16 mouse cellular contexts compared by ENCODE assay signal in genomic region chr12:69268956-69269355, GRCm38 (mm10).
"Had no signal": no experiment of that assay in that cellular context is flagged by ENCODE, and none has a peak within 500 bp of the region (broad histone marks: within the 10 kb centered on the region; RNA-seq: fewer than 3 reads in every experiment).

No protein-coding gene starts in this region.

- H3K4me3 ChIP-seq: neural tube, embryonic 13.5 days; neural tube, embryonic 15.5 days; stomach, embryonic 15.5 days had no signal

- H3K4me1 ChIP-seq: neural tube, embryonic 13.5 days; neural tube, embryonic 15.5 days; stomach, embryonic 15.5 days had no signal

- H3K27ac ChIP-seq: neural tube, embryonic 13.5 days; neural tube, embryonic 15.5 days; stomach, embryonic 15.5 days; stomach, postnatal 0 days had no signal

- H3K9me3 ChIP-seq: neural tube, embryonic 13.5 days; neural tube, embryonic 15.5 days; stomach, embryonic 15.5 days had no signal

- H3K9ac ChIP-seq: neural tube, embryonic 13.5 days; neural tube, embryonic 15.5 days; stomach, embryonic 15.5 days had no signal

- H3K4me2 ChIP-seq: neural tube, embryonic 13.5 days; neural tube, embryonic 15.5 days; stomach, embryonic 15.5 days had no signal

- DNase-seq: retina, postnatal 1 day; right cerebral cortex, adult 18-20 months; right cerebral cortex, postnatal 14 days; right cerebral cortex, postnatal 25 days; right cerebral cortex, postnatal 4 days; spleen, adult 18-20 months; thymus, adult 18-20 months; thymus, adult 2 months; thymus, postnatal 14 days; thymus, postnatal 25 days; thymus, postnatal 36 days; thymus, postnatal 4 days had no signal

- H3K27me3 ChIP-seq: neural tube, embryonic 13.5 days; neural tube, embryonic 15.5 days; stomach, embryonic 15.5 days had no signal

- H3K36me3 ChIP-seq: neural tube, embryonic 13.5 days; neural tube, embryonic 15.5 days; stomach, embryonic 15.5 days had no signal
